Mouse (Mus musculus): ENCODE data around the gene Cd93.

The Cd93 gene

DNA sequence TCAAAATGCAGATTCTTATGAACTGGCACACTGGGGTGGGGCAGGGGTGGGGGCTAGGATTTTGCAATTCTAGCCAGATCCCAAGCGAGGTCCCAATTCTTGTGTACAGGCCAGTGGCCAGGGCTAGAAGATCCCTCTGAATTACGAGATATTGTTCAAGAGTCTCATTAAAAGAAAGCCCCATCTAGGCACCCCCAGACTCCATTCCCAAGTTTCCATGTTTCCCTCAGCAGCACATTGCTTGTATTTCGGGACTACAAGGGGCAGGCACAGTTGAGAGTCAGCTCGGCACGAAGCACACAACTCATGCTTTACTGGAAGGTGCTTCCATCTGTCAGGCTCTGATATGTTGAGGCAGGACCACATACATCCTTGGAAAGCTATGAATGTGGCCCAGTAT, 38.5 kb downstream of the Cd93 start:
- no peak for DNase-seq (ENCODE audit: low read depth, low spot score)

DNA sequence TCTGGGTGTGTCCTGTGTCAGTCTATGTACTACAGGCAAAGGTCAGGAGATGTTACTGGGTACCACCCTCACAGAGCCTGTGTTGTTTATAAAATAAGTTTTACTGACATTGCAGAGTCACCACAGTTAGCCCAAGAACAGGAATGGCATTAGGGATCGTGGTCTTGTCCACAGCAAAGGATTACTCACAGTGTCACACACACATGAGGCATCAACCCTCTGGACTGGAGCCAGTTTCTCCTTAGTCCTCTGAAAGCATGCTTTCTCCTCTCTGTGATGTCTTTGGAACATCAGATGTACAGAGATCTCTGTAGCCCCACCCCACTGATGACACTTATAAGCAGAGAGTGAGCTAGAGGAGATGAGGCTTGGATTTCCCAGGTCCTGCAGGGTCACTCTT, 41.1 kb downstream of the Cd93 start:
- DNase-seq (ENCODE audit: low read depth, low spot score), result no peak

DNA sequence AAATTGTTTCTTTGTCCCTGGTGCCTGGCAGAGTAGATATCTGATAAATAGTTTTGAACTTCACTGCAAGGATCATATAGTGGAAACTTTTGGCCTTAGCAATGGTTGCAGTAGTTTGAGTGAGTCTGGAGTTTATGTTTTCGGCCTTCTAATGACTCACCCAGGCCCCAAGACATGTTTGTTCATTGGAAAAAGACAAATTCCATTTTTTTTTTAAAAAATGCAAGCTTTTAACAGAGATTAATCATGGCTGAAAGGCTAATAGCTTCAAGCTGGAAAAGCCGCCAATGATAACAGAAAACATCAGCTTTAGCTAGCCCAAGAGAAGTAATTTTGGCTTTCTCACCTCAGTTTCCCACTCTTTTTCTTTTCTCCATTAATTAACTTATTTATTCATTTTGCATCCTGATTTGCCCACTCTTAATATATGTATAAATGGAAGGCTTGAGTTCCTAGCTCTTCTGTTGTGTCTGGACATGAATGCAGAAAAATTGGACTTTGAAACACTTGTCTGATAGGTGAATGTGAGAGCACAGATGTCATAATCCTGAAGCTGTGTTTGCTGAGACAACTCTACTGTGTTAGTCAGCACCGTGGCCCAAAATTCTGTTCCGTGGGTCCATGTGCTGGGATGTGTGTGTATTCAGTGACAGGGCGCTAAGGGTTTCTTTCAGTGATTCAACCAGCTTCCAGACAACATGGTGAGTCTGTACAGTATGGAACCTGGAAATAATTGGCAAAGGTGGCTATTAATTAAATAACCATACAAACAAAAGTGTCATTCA, 44.3 kb downstream of the Cd93 start:
- no peak for DNase-seq (ENCODE audit: low read depth, low spot score)

DNA sequence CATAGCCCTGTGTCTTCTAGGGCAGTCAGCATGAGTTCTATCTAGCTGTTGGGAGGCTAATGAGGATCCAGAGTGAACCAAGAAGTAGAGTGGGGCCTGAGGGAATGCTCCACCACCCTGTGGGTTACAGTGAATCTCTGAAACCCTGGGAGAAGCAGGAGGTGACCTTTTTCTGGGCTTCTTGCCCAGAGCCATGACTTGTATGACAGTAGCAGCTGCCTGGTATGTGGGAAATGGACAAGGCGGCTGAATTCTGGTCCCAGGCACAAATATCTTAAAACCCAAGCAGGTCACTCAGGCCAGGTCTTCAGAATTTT, 45.6 kb downstream of the Cd93 start:
- no peak for DNase-seq (ENCODE audit: low read depth, low spot score)

DNA sequence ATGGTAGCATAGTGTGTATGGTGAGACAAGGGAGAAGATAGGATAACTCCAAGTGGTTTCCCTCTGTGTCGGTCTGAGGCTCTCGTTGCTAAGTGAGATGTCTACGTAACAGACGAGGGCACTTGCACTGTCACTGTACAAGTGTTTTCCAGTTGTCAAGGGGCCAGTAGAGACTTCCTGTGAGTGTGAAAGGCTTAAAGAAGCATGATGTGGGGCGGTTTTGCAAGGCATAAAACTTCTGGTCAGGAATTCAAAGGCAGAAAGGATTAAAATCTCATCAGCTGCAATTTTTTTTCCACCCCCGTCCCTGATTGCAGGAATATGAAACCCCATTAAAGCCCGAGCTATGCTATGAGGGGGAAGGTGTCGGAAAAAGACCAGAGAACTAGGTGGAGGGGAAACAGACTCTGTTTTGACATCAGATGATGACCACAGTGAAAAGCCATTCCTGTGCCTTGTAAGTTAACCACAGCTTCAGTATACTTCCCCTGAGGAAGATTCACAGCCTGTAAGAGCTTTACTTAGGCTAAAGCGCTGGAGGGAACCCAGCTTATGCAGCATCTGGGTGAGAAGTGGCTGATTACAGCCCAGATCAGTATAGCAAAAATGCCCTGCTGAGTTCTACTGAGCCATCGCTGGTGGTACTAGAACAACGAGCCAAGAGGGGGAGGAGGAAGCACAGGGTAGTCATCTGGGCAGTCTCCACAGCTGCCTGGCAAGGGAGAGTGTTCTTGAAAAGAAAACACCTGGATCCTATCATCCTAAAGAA, 46.2 kb downstream of the Cd93 start:
- DNase-seq (ENCODE audit: low read depth, low spot score), result no peak

DNA sequence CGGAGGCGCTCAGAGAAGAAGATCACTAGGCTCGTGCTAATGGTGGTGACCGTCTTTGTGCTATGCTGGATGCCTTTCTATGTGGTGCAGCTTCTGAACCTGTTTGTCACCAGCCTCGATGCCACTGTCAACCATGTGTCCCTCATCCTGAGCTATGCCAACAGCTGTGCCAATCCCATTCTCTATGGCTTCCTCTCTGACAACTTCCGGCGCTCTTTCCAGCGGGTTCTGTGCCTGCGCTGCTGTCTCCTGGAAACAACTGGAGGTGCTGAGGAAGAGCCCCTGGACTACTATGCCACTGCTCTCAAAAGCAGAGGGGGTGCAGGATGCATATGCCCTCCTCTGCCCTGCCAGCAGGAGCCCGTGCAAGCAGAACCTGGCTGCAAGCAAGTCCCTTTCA, 47.2 kb downstream of the Cd93 start:
- no peak for DNase-seq (ENCODE audit: low read depth, low spot score)

DNA sequence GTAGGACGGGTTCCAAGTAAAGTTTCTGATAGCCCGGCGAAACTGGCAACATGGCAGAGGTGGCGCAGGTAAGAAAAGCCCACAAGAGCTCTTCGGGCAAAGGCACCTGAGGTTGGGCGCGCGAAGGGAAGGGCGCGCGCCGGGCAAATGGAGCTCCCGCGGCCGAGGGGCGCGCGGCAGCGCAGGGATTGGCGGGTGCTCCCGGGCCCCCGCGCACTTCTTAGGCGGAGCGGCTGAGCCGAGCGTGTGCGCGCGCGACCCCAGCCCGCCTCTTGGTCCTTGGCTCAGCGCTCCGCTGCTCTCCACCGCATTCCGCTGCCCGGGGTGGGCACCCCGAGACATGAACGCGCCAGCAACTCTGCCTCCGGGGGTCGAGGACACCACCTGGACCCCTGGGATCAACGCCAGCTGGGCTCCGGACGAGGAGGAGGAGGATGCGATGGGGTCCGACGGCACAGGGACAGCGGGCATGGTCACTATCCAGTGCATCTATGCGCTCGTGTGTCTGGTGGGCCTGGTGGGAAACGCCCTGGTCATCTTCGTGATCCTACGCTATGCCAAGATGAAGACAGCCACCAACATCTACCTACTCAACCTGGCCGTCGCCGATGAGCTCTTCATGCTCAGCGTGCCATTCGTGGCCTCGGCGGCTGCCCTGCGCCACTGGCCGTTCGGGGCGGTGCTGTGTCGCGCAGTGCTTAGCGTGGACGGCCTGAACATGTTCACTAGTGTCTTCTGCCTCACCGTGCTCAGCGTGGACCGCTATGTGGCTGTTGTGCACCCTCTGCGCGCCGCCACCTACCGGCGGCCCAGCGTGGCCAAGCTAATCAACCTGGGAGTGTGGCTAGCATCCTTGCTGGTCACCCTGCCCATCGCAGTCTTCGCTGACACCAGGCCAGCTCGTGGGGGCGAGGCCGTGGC, 48.0 kb downstream of the Cd93 start, which contains the start of gene Sstr4:
Gene Sstr4, plus strand, starts transcription at position 214 of the 921 bp plus-strand sequence.
- DNase-seq (ENCODE audit: low read depth, low spot score), result no peak

DNA sequence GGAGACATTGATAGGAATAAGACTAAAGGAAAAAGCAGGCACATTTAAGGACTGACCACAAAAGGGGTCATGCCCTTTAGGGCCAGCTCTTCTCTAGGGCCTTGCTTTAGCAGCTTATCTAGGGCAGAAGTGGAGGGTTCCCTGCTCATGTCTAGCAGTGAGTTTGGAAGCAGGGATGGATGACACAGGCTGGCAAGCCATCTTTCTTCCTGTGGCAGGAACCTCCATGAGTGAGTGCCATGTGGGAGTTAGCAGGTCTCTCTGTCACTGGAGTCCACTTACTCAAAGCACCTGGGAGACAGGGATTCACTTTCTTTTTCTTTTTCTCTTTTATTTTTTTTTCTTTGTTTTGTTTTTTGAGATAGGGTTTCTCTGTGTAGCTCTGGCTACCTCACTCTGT, 49.5 kb downstream of the Cd93 start:
- DNase-seq (ENCODE audit: low read depth, low spot score), result no peak

DNA sequence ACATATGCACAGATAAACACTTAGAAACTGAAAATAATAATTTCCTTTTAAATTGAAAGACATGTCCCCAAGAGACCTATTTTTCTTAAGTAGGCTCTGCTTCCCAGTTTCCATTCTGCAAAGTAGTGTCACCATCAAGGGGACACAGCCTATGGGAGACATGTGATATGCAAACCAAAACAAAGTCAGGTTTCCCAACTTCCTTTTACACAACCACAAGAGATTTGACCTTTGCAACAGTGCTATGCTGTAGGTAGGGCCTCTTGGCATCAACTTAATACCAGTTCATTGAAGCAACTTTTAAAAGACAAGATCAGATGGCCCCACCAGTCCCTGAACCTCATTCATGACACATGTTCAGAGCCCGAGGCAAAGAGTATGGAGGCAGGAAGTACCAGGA, 50.2 kb downstream of the Cd93 start:
- DNase-seq (ENCODE audit: low read depth, low spot score), result no peak

DNA sequence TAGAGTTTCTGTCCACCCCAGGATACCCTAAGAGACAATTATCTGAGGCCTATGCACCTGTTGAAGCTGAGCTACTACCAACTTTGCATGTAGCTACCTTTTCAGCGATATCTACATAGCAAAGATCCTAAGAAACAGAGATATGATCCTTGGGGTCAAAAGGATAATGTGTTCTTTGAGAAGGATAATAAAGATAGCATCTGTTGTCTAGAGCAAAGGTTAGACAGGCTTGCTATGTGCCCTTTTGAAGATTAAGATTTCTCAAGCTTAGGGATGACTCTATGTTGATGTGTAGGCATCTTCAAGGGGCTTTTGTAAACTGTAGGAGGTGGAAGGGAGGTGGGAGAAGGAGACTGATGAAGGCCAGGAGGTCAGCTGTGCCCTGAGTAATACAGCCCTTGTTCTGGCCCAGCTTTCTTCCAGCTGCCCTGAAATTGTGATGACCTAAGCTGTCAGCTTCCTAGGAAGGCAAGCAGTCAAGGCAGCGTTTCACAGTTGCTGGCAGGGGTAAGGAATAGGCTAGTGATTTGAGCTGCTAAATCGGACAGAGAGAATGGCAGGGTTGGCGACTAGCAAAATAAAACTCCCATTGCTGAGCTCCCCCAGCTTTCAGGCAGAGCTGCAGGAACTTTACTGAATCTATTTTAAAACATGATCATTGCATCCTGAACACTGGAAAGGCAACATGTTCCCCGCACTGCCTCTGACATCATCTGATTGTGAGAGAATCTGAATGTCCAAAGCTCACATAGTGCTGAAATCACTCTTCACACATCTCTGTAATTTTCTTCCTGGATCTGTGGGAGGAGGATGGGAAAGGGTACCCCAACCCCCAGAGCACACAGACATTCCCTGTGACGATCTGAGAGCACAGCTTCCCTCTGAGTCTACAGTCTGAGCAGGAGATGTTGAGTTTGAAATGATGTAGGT, 55.4 kb downstream of the Cd93 start:
- no peak for DNase-seq (ENCODE audit: low read depth, low spot score)

DNA sequence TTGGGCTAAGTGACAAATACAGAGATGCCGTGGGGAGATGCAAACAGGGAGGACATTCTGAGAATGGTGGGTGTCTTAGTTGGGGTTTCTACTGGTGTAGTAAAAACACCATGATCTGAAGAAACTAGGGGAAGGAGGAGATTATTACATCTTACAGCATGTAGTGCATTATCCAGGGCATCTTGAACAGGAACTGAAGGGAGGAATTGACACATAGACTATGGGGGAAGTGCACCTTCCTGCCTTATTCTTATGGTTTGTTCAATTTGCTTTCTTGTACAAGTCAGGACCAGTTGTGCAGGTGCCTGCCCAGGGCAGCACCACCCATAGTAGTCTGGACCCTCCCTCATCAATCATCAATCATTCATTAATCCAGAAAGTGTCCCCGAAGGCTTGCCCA, 56.4 kb downstream of the Cd93 start:
- no peak for DNase-seq (ENCODE audit: low read depth, low spot score)

All from c-Kit-negative CD71-positive TER-119-positive erythroid progenitor cells, embryonic 14.5 days (primary cell).